Mouse (Mus musculus): Measurements from ENCODE around the gene Nsun2.

Gene Nsun2

DNA sequence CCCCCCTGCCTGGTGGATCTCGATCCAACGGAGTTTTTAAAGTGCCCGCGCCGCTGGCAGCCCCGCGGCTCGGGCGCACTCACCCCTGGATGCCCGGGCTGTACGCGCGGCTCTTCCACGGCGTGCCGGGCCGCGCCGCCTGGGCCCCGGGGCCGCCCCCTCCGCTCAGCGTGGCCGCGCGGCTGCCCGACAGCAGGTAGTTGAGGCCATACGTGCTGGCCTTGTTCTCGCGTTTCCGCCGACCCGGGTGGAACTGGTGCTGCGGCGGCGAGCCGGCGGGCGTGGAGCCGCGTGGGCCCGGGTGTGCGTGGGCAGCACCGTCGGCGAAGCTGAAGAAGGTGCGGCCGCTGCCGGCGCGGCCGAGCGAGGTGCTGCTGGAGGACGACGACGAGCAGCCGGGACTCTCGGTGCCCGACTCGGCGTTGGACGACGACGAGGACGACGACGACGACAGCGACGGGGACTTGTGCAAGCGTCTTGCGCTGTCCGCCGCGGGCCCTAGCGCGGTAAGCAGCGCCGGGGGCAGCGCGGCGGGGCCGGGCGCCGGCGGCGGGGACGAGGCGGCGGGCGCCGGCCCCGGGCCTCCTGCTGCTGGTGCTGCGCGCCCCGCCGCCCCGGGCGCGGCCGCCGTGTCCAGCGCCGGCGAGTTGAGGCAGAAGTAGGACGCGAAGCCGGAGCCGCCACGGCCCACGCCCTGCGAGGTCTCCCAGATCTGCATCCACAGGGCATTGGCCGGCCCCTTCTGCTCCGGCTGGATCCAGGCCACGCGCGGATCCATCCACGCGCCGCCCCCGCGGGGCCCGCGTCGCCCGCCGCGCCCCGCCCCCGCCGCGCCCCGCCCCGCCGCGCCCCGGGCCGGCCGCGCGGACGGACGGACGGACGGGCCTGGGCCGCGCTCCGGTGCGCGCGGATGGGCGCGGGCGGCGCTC, at the start of gene Nsun2:
Gene Nsun2 (plus strand): TSS at position 342 of the 929 bp plus-strand sequence.
- DNase-seq: peak; percentile 83

DNA sequence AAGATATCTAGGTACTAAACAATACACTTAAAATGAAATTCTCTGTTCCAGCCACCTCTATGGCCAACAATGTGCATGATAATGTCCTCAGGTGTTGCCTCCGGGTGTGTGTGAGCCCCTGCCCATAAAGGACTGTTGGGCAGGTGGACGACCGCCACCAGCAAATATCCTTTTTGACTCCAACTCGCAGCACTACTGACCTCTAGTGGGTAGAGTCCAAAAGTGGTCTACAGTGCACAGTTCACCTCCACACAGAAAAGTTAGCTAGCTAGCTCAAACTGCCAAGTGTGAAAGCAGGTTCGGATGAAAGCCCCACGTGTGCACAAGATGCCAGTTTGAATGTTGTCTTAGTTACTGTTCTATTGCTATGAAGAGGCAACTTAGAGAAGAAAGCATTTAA, 48.2 kb upstream of the Nsun2 start:
- DNase-seq: no peak

DNA sequence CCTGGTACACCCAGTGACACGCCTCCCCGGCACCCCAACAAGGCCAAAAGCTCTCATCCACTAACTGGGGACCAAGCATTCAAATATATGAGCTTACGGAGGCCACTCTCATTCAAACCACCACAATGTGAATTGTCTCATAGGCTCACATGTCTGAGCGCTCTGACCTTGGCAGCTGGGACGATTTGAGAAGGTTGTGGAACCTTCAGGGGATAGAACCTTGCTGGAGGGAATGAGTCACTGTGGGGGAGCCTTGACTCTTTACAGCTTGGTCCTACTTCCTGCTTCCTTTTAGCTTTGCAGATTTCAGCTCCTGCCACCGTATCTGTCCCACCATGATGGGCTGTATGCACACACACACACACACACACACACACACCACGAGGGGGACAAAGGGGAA, 47.7 kb upstream of the Nsun2 start:
- no peak for DNase-seq

DNA sequence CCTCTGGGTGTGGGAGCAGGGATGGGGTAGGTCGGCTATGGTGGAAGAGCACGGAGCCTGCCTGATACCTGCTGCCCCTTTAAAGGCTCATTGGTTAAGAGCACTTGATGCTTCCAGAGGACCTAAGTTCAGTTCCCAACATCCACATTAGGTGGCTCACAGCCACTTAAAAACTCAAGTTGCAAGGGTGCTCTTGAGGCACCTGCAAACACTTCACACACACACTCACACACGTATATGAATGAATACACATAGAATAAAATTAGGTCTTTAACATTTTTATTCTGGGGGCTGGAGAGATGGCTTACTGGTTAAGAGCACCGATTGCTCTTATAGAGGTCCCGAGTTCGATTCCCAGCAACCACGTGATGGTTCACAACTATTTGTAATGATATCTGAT, 46.4 kb upstream of the Nsun2 start:
- DNase-seq: no peak

DNA sequence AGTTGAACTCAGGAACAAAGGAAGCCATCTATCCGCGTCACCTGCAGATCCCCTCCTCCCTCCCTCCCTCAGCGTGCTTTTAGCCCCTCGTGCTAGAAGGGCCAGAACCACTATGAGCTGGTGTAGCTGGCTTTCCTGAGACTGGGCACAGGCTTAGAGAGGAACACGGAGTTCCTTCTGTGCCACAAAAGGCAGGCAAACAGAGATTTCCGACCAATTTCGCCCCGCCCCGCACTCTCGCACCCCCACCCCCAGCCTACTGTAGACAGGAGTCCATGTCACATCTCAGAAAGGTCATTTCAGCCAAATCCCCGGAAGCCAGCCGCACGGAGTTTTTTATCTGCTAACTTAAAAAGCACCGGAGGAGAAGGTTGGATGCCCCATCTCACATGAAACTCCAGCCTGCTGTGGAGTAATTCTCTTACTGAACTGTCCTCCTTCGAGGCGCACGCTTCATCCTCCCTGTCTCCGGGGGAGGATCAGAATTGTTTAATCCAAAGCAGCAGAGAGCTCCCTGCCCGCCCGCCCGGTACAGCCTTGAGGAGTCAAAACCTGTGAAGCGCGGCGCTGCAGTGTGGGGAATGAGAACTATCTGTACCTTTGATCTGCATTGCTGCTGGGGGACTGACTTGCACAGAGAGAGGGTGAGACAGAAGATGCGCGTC, 45.8 kb upstream of the Nsun2 start:
- DNase-seq: no peak

DNA sequence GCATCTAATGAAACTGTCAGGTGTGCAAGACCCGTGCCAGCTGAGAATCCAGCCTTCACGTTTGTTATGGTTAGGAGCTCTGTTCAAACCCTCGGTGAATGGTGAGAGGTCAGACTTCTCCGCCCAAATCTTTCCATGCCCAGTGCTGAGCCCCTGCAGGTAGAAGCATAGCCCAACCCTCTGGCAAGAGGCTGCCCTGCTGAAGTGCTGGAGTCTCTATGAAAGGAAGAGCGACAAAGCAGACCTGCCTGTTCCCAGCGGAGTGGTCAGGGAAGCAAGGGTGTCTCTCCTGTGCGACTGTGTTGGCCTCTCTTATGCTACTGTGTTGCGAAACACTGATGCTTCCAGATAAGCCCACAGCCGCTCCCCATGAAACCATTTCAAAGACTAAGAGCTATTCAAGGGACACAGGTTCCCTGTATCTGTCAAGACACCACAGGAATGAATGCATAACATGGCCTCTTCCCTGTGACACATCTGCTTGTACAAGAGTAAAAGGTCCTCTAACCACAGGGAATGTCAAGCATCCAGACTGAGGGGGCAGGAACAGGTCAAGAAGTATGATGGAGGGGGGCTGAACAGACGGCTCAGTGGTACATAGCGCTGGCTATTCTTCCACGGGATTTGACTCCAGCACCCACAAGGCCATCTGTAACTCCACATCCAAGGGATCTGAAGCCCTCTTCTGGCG, 44.8 kb upstream of the Nsun2 start:
- DNase-seq: peak; percentile 3

DNA sequence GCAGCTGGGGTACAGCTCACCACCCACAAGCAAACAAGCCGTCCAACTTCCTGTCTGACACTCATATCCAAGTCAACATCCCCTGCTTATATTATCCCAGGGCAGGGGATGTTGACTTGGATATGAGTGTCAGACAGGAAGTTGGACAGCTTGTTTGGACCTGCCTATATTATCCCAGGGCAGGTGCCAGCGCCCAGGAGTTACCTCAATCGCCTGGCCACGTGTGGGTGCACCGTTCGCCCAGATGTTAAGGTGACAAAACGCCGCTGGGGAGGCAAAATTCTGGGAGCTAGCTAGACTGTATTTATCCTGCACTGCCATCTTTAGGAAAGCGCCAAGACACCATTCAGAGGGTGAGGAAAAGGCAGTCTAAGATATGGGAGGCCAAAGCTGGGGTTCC, 43.8 kb upstream of the Nsun2 start:
- DNase-seq: no peak

DNA sequence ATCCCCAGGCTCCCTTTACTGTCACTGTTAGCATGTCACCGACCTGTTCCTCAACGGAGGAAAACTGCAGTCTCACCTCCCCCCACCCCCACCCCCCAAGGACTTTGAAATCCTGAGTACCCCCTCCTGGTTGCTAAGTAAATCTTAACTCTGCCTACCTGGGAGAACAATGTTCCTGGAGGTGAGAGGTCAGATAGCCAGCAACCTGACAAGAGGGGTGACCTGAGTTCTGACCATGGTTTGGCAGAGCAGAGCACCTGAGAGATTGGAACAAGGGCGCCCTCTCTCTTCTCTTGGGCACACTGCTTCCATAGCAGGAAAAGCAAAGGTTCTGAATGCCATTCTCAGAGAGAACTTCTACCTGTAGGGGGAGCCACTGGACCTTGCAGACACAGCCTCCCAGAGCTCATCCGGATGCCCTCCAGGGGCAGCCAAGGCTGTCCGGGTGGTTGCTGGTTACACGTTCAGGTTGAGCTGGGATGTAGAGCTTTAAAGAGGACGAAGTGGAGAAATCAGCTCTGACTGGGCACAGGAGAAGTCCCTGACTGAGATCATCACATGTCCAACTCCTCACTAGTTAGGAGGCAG, 40.6 kb upstream of the Nsun2 start:
- peak; percentile 74 for DNase-seq

DNA sequence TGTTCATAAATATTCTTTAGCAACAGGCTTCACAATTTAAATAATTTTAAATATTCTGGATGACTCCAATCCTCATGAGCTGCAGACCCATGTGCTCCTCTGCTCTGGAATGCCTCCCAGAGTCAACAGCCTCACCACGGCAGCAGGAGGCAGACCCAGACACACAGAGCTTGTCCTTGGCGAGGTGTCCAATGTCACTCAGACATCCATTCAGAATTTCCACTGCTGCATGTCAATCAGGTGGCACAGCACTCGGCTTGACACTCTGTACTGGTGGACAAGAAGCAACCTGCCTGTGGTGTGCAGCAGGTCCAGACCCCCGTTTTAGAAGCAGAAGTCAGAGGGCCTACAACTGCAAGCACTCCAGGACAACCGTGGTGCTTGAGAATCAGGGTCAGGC, 35.3 kb upstream of the Nsun2 start:
- no peak for DNase-seq

DNA sequence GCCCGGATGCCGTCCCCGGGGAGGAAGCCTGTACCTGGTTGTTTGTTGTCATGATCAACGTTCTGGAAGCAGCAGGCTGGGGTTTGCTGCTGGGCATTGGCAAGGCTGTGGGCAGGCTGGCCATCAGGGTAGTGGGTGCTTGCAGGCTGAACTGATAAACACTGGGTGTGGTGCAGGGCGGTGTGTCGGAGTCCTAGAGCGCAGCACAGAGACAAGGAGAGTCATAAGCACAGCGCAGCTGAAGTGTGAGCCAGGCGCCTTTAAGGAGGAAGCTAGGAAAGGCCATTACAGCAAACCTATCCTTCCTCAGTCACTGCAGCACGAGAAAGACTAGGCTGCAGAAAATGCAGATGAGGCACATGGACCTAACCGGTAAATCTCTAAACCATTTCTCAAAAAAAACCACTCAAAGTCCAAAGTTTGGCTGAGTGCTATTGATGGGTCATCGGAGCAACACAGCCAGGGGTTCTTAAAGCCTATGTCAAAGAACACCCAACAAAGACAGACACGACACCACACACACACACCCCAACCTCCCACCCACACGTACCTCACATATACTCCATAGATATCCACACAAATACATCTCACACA, 31.3 kb upstream of the Nsun2 start:
- DNase-seq: no peak

DNA sequence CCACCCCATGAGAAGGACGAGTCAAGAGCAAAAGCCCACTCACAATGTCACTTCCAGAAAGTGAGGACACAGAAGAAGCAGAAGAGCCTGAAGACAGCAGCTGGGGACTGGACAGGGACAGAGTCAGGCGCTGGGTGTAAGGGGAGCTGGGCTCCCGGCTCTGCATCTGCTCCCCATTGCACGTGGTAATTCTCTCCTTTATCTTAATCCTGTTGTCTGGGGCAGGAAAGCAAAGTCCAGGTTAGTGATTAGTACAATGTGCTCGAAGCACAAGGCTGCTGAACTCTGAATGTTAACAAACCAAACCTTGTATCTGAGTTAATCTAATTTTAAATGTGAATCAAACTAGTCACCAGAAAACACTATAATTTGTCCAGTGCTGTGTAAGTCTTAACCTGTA, 30.7 kb upstream of the Nsun2 start:
- no peak for DNase-seq

DNA sequence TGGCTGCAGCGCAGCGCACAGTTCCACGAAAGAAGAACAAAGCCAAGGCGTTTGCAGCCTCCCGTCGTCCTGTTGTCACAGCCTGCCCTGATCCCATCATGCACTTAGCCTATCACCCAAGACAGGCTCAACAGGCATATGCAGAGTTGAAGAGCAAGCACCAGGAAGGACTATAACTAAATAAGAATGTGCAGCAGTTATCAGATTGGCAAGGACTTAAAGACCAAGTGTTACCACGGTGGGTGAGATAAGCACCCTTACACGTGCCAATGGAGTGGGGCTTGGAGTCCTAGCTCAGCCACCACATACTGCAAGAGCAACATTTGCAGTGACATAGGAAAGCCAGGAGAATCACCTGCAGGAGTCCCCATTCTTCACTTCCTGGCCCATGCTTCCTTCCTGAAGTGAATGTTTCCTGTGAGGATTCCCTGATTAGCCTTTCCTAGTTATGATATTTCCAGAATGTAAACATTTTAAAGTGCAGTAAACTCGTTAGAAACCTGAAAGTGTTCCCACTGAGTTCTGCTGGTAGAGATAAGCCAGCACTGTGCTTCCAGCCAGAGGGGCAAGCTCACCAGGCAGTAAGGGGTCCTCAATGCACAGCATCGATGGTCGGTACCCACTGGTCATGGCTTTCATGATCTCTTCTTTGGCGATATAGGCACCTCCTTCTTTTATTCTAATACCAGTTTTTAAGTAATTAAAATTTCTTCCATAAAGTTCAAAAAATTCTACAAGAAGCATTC, 27.0 kb upstream of the Nsun2 start:
- DNase-seq: no peak

DNA sequence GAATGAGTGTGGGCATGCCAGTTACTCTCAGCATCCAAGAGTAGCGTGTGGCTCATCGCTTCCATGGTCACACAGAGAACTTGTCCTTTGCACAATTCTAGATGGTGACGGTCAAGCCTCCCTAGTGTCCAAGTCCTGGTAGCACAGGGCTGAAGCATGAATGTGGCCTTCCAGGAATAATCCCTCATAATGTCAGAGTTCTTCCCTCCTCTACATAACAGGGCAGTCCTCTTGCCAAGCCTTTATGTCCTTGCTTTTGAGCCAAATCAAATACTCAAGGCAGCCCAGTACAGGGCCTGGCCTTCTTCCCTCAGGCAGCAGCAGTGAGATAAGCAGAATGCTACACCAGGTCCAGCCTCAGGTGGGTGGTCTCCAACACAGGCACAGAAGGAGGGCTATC, 25.9 kb upstream of the Nsun2 start:
- DNase-seq: no peak

DNA sequence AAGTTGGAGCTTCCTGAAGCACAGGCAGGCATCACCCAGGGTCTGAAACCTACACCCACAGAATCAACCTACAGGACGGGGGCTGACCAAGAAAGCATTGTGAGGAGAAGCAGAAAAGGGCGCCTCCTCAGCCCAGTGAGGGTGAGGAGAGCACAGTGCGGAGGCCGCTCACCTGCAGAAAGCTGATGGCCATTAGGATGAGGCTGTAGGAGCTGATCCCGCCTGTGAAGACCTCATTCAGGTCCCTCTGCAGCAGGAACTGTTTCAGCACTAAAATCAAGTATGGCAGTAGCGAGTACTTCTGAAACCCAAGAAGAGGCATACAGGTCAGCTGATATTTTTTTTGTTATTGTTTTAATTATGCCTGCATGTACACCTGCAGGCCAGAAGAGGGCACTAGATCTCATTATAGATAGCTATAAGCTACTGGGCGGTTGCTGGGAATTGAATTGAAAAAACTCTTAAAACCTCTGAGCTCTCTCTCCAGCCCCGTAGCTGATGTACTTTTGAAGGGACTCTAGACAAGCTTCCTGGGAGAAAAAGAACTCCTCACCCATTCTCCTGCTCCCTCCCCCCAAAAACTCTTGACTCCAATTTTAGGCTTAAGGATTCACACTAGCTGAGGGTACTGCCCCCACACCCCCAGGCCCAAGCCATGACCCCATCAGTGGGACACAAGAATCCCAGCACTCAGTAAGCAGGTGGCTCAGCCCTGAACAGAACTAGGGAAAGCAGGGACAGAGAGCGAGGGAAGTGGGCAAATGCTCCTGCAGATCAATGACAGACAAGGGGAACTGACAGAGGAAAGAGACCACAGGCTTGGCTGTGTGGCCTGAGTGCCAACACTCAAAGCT, 23.9 kb upstream of the Nsun2 start:
- DNase-seq: peak; percentile 77

DNA sequence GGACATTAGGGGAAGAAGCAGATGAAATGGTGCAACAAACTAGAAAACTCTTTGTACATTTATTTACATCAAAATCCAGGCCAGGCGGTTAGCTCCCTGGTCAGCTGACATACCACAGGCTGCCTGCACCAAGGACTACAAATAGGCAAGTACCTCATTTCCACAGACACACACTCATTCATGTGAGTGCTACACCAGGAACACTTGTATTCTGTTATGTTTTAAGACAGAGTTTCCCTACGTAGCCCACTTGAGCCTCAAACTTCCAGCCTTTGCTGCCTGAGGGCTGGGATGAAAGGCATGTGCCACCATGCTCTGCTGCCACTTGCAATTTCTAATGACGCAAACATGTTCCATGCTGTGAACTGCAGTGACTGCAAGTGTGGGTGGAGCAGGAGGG, 18.5 kb upstream of the Nsun2 start:
- DNase-seq: no peak

DNA sequence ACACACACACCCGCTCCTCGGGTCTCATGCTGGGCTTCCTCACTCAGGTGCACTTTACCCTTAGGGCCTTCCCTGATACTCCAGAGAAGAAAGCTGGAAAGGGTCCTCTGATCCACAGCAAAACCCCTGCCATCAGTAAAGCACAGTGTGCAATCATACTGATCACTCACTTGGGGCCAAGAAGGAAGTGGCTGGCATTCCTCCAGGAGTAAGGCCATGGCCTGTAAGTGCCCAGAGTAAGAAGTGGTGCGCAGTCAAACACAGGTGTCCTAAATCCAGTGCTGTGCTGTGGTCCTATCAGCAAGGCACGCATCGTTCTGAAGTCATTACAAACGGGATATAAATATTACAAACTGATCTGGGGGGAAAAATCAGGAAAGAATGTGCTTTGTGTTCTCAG, 16.1 kb upstream of the Nsun2 start:
- DNase-seq: no peak

DNA sequence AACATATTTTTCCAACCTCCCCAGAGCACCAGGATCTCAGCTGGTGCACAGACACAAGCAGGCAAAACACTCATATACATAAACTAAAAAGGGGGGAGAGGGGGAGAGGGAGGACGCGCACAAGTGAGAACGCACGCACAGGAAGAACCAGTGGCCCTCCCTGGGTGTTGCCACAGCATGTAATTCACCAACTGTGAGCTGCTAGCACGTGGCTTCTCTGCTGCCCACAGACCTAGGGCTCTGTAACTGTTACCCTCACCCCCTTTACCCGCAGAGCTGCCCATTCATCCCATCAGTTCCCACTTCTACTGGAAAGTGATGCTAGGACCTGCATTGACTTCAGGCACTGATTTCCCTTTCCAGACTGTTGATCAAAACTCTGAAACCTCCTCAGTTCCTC, 14.4 kb upstream of the Nsun2 start:
- DNase-seq: no peak

DNA sequence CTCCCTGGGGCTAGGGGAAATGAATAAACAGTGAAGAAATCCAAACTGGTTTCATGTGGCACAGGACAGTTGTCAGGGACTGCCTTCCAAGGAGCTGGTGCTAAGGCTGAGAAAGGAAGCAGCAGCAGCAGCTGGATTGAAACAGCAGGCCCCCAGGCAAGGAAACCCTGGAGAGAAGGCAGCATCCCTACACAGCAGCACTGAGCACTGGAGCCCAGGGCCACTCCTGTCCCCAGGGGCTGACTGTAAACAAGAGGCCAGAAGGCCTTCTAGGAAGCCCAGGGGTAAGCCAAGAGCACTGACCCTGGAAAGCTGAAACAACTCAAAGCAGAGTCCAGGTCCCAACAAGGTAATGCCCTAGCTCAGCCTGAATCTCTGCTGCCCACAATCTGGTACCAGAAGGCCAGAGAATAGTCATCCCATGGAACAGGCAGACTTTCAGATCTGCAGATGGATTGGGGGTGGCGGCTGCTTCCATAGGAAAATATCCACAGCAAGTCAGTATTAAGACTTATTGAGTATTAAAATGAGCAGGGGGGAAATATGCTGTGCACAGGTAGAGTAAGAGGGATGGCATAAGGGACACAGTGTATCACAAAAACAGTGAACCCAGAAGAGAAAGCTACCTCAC, 11.3 kb upstream of the Nsun2 start:
- no peak for DNase-seq

DNA sequence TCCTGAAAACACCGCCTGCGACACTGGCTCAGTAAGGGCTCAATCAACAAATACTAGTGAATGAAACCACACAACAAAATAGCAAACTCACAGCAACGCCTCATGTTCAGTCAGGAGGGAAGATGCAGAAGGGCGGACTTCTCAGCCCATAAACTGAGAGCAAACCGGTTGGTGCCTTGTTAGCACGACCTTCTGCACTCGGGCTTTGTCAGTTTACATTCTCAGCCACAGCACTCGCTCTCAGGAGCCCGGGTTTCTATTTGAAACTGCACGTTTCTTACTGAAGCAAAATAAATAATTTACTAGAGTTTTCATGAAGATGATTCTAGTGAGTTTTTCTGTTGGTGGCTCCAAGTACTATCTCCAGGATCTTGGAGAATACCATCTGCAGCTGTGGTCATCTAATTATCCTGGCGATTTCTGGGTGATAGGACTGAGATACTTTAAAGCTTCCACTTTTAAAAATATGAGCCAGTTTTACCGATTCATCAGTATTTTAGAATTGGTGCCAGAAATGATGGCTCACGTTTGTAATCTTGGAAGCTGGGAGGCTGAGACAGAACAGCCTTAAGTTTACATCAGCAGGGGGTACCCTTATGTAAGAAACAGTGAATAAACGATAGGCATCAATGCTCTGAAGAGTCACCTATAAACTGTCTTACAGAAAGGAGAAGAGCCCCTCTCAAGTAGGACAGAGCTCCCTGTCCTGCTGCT, 9.9 kb upstream of the Nsun2 start:
- no peak for DNase-seq

DNA sequence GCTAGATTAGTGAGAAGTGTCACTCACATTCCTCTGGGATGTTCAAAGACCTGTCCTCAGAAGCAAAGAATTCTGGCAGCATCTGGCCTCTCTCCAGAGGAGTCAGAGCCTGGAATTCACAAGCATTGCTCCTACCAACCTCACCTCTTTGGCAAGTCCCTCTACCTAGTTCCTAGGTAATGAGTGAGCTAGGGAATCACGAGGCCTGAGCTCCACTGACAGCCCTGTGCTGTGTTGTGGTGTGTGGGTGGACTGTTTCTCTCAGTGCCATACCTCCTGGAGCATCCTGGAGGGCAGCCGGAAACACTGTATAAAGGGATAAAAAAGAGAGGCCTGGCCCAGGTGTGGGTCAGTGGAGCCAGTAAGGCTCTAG, 9.4 kb upstream of the Nsun2 start:
- no peak for DNase-seq

Data from cerebellum, adult 9-10 months (tissue).